Mouse (Mus musculus) forebrain, embryonic 13.5 days (tissue): ENCODE data around the gene Phf14. TPM values are rescaled to one million over a fixed set of nuclear protein-coding genes. Genes with fewer than 3 reads are reported as not detected.

Experiments used
- polyA plus RNA-seq: library from polyadenylated mRNA; unstranded; fragments of >200 nt; fragmentation: Nextera tagmentation; extraction: Ambion mirVana; gene quantifications from 2 replicates; pipeline ENCODE4 v1.2.1, GENCODE M21; 2015

Phf14 gene
- polyA plus RNA-seq, 1 experiment from 2014 or later: 109 TPM

Other genes with a start within 250 kb of the Phf14 start
- gene Ndufa4, start 312 bp upstream of the Phf14 start, polyA plus RNA-seq: 827 and 904 TPM in 2 replicates